Mouse (Mus musculus): ENCODE measurements at regions not wholly inside any gene's neighbourhood (a gene's known extent, or its start where the extent isn't known, plus 50 kb on each side); places are given as distances from the start of the nearest gene placed in this dataset.
A peak's percentile ranks its signal among the peaks of the same experiment; 100 is the strongest.

DNA sequence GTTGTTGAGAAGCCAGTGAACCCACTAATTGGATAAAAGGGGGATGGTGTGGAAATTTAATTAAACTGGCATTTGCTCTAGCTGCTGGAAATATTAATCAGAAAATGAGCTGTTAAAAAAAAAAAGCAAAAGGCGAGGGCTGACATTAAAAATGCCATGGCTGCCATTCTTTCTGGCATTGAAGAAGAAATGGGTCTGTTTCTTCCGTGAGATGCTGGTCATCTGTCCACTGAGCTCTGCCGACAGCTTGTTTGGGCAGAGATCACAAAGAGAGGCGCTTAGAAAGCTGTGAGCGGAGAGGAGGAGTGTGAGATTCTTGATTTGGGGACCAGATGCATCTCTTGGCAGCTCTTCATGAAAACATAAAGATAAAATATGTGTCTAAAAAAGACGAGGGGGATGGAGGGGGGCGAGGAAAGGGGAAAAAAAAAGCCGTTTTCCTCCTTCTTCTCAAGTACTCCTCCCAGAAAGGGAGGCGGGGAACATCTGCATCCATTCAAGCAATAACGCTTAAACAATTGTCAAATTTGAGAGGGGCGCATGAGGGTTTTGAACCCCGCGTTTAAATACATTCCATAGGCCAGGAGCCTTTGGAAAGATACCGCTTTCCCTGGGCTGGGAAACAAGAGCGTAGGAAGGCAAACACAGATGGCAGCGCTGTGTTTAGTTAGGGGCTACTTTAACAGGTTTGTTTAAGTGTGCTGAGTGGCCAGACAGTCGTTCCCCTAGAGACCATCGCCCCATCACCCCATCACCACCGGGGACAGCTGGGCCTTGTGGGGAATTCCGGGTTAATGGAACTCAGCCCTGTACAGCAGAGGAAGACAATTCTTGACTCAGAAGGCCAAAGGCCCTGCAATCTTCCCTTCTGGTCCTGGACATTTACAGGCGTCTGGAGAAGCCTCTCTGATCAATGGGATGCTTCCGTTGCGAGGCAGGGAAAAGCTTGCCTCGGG, 109.2 kb upstream of the Slit3 start:
- Histone ChIP-seq H3K4me1 (replicated peaks) (peaks cover 7% of the 10 kb centered on the region), H3K27ac (ENCODE audit: poor library complexity, severe bottlenecking) (no peak overlapping the region), H3K4me3 (no peak overlapping the region), H3K4me2 (no peak overlapping the region), H3K27me3 (replicated peaks) (no peaks in the 10 kb centered on the region), H3K36me3 (no peaks in the 10 kb centered on the region), H3K9ac (no peak overlapping the region), H3K9me3 (replicated peaks) (no peaks in the 10 kb centered on the region)
- ATAC-seq (ENCODE audit: insufficient number of reproducible peaks, low FRiP score), result no peak
- WGBS, result 63% methylated on average over 24 of the region's 24 CpGs

DNA sequence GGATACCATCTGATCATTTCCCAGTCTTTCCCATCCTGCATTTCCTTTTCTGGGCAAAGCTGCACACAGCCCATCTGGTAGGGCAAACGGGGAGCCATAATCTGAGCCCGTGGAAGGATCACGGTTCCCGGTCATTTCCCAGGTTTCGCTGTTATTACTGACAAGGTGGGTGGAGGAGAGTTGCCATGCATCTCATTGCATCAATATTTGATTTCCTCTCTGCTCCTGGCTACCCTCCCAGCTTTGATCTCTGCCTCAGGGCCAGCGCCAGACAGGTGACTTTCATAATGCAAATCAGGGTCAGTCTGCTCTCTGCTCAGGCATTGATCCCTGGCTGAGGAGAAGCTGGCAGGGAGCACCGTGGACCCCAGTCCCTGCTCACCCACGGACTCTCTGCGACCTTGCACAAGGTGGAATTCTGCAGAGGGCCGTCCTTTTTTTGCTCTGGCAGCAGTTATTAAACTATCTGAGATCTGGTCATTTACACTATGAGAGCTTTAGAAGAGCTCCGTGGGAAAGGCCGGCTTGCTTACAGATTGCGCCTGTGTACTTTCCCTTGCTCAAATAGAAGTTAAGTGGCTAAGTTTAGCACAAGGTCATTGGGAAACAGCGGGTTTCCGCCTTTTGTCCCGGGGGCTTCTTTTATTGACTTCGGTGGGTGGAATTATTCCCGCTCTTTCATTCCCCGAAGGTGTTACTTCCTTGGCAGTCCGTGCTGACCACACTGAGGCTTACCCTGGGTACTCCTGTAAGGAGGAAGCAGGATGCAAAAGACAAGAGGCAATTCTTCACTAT, 114.1 kb upstream of the Slit3 start:
- peaks cover 19% of the 10 kb centered on the region for H3K4me1 ChIP-seq (replicated peaks)
- ATAC-seq (ENCODE audit: insufficient number of reproducible peaks, low FRiP score), result no peak
- H3K36me3 ChIP-seq, result no peaks in the 10 kb centered on the region
- H3K9me3 ChIP-seq (replicated peaks), result no peaks in the 10 kb centered on the region
- peak overlapping the region; percentile 65 for H3K4me2 ChIP-seq
- no peaks in the 10 kb centered on the region for H3K27me3 ChIP-seq (replicated peaks)
- H3K9ac ChIP-seq, result peak overlapping the region; percentile 40; the same call in 1 of the 2 replicates
- H3K27ac ChIP-seq (ENCODE audit: poor library complexity, severe bottlenecking), result 0 out of 2 replicates have a peak overlapping the region, but pooled peaks have one; percentile 11
- peak overlapping the region; percentile 21; the same call in 1 of the 2 replicates for H3K4me3 ChIP-seq
- WGBS, result 28% methylated on average over 20 of the region's 20 CpGs

DNA sequence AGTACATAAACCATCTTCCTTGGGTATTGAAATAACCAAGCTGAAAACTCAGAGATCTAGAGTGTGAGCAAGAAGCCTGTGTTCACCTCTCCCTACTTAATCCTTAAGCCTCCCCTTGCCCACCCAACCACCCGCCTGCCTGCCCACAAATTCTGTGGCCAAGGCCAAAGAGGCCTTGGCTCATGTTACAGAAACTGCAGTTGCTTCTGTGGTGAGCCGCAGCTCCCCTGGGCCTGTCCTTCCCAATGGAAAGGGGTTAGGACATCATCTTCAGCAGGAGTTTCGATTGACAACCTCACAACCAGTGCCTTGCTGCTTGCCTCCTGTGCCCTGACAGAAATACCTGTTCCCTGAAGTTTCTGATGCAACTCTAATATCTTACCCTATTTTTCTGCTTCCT, 115.9 kb upstream of the Slit3 start:
- Histone ChIP-seq H3K9ac (no peak overlapping the region), H3K4me3 (no peak overlapping the region), H3K27me3 (replicated peaks) (0 out of 2 replicates have a peak, but pooled peaks cover 3% of the 10 kb centered on the region), H3K36me3 (no peaks in the 10 kb centered on the region), H3K4me2 (no peak overlapping the region), H3K9me3 (replicated peaks) (no peaks in the 10 kb centered on the region), H3K27ac (ENCODE audit: poor library complexity, severe bottlenecking) (no peak overlapping the region), H3K4me1 (replicated peaks) (peaks cover 19% of the 10 kb centered on the region)
- WGBS, result 73% methylated on average over 3 of the region's 3 CpGs
- ATAC-seq (ENCODE audit: insufficient number of reproducible peaks, low FRiP score), result no peak

DNA sequence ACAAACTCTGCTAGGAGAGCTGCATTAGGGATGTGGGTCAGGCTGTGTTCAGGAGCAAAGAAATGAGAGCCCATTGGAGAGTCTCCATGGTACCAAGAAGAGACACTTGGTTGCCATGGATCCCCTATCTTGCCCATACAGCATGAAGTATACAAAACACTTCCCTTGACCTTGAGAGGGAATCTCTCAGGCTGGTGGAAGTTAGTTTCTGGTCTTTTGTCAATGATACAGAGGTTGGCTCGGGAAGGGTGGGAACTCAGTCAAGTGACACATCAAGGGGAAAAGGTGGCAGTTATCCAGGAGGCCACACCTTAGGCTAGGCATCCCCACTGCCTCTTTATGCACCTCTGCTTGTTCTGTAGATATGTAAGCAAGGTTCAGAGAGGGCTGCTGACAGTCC, 116.6 kb upstream of the Slit3 start:
- no peak for ATAC-seq (ENCODE audit: insufficient number of reproducible peaks, low FRiP score)
- Histone ChIP-seq H3K36me3 (no peaks in the 10 kb centered on the region), H3K9ac (no peak overlapping the region), H3K27ac (ENCODE audit: poor library complexity, severe bottlenecking) (no peak overlapping the region), H3K27me3 (replicated peaks) (0 out of 2 replicates have a peak, but pooled peaks cover 3% of the 10 kb centered on the region), H3K4me2 (no peak overlapping the region), H3K4me3 (no peak overlapping the region), H3K4me1 (replicated peaks) (peaks cover 19% of the 10 kb centered on the region), H3K9me3 (replicated peaks) (no peaks in the 10 kb centered on the region)
- WGBS, result 18% methylated on average over 1 of the region's 1 CpGs

DNA sequence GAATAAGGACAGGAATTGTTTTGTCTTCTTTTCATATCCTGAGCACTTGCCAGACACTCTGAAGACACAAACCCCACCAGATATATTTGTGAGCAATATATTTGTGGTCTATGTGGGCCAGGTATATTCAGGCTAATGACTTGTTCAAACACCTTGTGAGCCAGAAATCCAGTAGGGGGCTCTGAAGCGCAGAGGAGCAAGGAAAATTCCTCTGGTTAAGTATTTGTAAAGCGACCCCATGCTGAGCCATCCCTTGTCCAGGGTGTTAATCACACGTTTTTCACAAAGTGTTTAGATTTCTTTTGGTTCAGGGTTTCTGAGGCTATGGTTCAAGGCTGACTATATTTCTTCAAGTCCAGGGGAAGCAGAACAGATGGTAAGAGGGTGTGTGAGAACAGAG, 117.1 kb upstream of the Slit3 start:
- no peak overlapping the region for H3K9ac ChIP-seq
- no peaks in the 10 kb centered on the region for H3K36me3 ChIP-seq
- ATAC-seq (ENCODE audit: insufficient number of reproducible peaks, low FRiP score), result no peak
- 28% methylated on average over 3 of the region's 3 CpGs for WGBS
- H3K4me2 ChIP-seq, result no peak overlapping the region
- no peak overlapping the region for H3K27ac ChIP-seq (ENCODE audit: poor library complexity, severe bottlenecking)
- H3K4me3 ChIP-seq, result no peak overlapping the region
- H3K9me3 ChIP-seq (replicated peaks), result no peaks in the 10 kb centered on the region
- peaks cover 19% of the 10 kb centered on the region for H3K4me1 ChIP-seq (replicated peaks)
- H3K27me3 ChIP-seq (replicated peaks), result 0 out of 2 replicates have a peak, but pooled peaks cover 3% of the 10 kb centered on the region

DNA sequence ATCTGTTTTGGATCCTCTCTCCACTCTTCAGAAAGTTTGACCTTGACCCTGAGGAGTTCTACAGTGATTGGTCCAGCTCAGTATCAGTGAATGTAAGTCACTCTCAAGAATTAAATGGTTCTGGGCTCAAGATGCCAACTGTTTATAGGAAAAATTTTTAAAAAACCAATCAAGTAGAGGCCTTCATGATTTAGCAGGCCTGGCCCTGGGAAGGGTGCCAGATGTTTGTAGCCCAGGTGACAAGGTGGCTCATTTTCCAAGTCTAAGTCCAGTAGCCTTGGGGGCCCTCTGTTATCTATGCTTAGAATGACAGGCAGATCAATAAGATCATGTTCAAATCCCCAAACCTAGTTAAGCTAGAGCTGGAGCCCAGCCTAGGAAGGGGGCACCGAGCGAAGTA, 123.1 kb upstream of the Slit3 start:
- Histone ChIP-seq H3K27ac (ENCODE audit: poor library complexity, severe bottlenecking) (no peak overlapping the region), H3K4me2 (no peak overlapping the region), H3K4me3 (no peak overlapping the region), H3K36me3 (no peaks in the 10 kb centered on the region), H3K4me1 (replicated peaks) (no peaks in the 10 kb centered on the region), H3K27me3 (replicated peaks) (0 out of 2 replicates have a peak, but pooled peaks cover 3% of the 10 kb centered on the region), H3K9me3 (replicated peaks) (no peaks in the 10 kb centered on the region), H3K9ac (no peak overlapping the region)
- WGBS, result 93% methylated on average over 2 of the region's 2 CpGs
- ATAC-seq (ENCODE audit: insufficient number of reproducible peaks, low FRiP score), result no peak

DNA sequence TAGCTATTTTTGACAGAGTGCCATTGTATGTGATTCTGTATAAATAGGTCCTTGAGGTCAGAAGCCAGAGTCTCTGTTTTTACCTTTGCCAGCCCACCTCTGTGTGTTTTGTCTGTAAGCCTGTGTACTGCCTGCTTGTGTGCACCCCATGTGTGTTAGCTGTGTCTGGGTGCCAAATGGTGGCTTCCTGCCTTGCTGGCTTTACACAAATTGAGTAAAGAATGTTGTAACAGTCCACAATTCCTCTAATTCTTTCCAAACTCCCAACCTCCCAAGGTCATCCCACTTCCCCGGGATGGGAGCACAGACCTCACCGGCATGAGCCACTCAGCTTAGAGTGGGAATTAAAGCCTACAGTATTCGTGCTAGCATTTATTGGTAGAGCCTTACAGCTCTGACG, 125.5 kb upstream of the Slit3 start:
- H3K4me2 ChIP-seq, result no peak overlapping the region
- WGBS, result 83% methylated on average over 4 of the region's 4 CpGs
- no peak for ATAC-seq (ENCODE audit: insufficient number of reproducible peaks, low FRiP score)
- H3K9ac ChIP-seq, result no peak overlapping the region
- no peaks in the 10 kb centered on the region for H3K36me3 ChIP-seq
- no peaks in the 10 kb centered on the region for H3K9me3 ChIP-seq (replicated peaks)
- H3K27me3 ChIP-seq (replicated peaks), result no peaks in the 10 kb centered on the region
- H3K4me1 ChIP-seq (replicated peaks), result no peaks in the 10 kb centered on the region
- no peak overlapping the region for H3K4me3 ChIP-seq
- no peak overlapping the region for H3K27ac ChIP-seq (ENCODE audit: poor library complexity, severe bottlenecking)

DNA sequence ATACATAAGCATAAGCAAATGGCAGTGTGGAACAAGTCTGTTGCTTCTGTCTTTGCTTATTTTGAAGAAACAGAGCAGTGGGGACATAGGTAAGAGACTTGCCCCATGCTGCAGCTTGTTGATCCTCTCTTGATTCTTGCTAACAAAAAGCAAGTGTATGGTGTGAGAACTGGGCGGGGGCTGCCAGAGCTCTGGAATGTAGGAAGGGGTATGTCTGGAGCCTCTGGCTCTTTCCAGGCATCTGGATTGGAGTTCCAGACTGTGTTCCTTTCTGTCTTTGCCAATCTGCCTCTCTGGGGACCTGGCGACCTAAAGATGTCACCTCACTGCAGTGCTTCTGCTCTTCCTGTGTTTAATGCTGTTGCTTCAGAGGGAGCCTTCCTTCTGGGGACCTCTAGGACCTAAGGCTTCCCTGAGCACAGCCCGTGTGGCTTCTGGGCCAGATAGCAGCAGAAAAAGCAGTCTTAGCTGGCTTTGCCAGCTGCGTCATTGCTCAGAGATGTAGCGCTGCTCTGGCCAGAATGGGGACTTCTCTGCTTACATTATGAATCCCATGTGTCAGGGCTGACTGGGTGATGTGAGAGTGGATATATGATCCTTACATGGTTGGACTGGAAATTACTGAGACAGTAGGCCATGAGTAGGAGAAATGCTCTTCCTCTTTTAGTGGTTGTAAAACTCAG, 138.1 kb upstream of the Slit3 start:
- no peaks in the 10 kb centered on the region for H3K27me3 ChIP-seq (replicated peaks)
- peaks cover 8% of the 10 kb centered on the region for H3K4me1 ChIP-seq (replicated peaks)
- no peak overlapping the region for H3K9ac ChIP-seq
- no peak overlapping the region for H3K4me3 ChIP-seq
- H3K36me3 ChIP-seq, result no peaks in the 10 kb centered on the region
- ATAC-seq (ENCODE audit: insufficient number of reproducible peaks, low FRiP score), result no peak
- 53% methylated on average over 5 of the region's 5 CpGs for WGBS
- H3K9me3 ChIP-seq (replicated peaks), result no peaks in the 10 kb centered on the region
- H3K27ac ChIP-seq (ENCODE audit: poor library complexity, severe bottlenecking), result no peak overlapping the region
- no peak overlapping the region for H3K4me2 ChIP-seq

DNA sequence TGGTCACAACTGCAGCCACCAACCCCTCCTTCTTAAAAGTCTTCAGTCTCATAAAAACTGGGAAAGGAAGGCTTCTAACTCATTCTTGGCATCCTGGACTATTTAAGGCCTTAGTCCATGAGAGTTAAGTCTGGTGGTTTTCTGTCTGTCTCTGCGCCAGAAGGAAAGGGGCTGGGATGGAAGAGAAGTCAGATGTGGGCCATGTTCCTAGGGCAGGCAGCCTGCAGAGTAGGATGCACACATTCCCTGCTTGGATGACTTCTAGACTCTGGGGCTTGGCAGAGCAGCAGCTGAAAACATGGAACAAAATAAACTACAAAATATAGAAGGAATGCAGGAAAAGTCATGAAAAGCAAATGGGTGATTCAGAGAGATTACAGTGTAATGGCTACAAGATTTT, 140.8 kb upstream of the Slit3 start:
- Histone ChIP-seq H3K9me3 (replicated peaks) (no peaks in the 10 kb centered on the region), H3K4me1 (replicated peaks) (peaks cover 13% of the 10 kb centered on the region), H3K36me3 (no peaks in the 10 kb centered on the region), H3K4me2 (no peak overlapping the region), H3K27ac (ENCODE audit: poor library complexity, severe bottlenecking) (no peak overlapping the region), H3K27me3 (replicated peaks) (no peaks in the 10 kb centered on the region), H3K4me3 (no peak overlapping the region), H3K9ac (no peak overlapping the region)
- ATAC-seq (ENCODE audit: insufficient number of reproducible peaks, low FRiP score), result no peak
- 76% methylated on average over 1 of the region's 1 CpGs for WGBS

DNA sequence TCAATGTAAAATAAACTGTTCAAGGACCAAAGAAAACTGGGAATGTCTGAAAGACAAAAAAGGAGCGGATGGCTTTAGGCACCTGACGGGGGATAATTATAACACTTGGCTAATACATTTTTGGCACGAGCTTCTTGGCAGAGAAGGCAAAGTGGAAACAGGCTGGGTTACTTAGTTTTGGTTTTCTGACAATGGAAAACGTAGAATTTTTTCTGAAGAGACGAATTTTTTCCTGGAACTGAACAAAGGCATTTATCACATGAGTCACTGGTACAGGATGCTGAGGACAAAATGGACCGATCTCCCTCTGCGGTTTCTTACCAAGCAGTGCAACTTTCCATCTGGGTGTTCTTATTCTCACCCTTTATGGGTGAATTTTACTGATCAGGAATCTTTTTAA, 143.2 kb upstream of the Slit3 start:
- Histone ChIP-seq H3K27me3 (replicated peaks) (no peaks in the 10 kb centered on the region), H3K36me3 (no peaks in the 10 kb centered on the region), H3K27ac (ENCODE audit: poor library complexity, severe bottlenecking) (no peak overlapping the region), H3K4me1 (replicated peaks) (peaks cover 22% of the 10 kb centered on the region), H3K4me2 (no peak overlapping the region), H3K9me3 (replicated peaks) (no peaks in the 10 kb centered on the region), H3K9ac (no peak overlapping the region), H3K4me3 (no peak overlapping the region)
- no peak for ATAC-seq (ENCODE audit: insufficient number of reproducible peaks, low FRiP score)
- WGBS, result 70% methylated on average over 7 of the region's 7 CpGs
